Mouse (Mus musculus): ENCODE data around the gene Lactb.

- no peak for TF ChIP-seq CTCF (IDR thresholded peaks at IDR 0.05; ENCODE audit: extremely low read depth, insufficient read depth, low read length)
- TF ChIP-seq POLR2A (IDR thresholded peaks at IDR 0.05; ENCODE audit: extremely low read depth, insufficient read depth, low read length), result no peak
Measured at GRCm38 (mm10) chr9:66917892-66918255, 57.4 kb downstream of the Lactb start.

All from cortical plate, adult 2 months (tissue).